Mouse (Mus musculus): Measurements from ENCODE around the gene Bcs1l.

Gene Bcs1l

DNA sequence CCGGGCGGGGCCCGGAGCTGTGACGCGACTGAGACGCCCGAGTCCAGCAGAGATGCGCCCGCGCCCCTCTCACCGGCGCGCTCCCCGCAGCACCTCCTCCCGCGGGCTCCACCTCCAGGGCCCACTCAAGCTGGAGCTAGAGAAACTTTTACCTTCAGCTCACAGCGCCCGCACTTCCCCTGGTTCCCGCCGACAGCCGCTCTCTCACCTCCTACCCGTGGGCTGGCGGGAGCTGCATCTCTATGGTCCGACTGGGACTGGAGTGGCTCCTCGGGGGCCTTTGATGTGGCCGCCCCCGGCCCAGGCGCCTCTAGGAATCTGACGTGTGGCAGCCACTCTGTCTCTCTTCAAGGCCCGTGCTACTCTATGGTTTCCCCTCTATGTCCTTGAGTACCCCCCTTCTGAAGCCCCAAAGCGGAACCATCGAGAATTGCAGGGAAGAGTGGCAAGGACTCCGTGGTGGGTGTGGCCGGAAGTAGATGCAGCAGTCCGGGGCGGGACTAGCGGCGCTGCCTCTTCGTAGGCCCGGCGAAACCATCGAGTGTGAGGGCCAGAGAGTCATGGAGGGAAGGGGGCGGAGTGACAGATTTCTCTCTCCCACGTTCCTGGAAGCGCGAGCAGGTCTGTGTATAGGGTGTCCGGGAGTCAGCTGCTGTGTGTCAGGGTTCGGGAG is at the start of gene Bcs1l, which contains the start of gene Zfp142:
Gene Bcs1l (plus strand): TSS at position 517 of the 673 bp plus-strand sequence.
Gene Zfp142 (minus strand): TSS at position 474 of the 673 bp plus-strand sequence.
- DNase-seq (ENCODE audit: low read depth, low spot score): peak; percentile 99

DNA sequence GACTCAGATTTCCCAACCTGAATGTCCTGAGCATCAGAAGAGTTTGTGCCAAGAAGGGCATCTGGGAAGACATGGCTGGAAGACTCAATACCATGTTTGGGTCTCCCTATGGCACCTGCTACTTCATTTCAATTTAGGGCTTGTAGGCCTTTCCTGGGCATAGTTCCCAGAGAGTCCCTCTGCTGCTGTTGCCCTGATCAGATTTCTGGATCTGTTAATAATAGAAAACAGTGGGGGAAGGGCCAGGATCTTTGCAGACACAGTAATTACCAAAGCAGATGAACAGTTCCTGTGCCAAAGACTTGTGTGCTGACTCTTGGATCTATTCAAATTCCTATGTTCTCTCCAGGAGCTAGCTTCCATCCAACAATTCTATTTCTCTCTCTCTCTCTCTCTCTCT is 49.4 kb upstream of the Bcs1l start:
- DNase-seq (ENCODE audit: low read depth, low spot score): no peak

DNA sequence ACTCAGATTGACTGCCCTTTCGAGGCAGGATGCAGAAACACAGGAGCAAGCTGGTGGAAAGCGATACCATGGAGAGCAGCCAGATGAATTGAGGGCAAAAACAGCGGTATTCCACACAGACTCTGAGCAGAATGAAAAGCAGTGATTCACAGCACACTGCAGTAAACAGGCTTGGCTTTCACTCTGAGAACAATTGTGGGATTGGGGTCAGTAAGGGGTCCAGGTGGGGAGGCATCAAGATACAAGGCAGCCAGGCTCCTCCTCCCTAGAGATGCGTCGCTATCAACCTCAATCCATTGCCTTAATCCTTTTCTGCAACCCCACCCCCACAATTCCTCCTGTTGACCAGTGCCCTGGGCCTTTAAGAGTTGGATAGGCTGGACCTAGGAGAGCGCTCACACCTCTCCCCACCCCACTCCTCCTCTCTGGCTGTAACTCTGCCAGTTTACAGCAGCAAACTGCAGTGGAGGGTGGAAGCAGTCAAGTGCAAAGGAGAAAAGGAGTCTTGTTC is 45.6 kb upstream of the Bcs1l start, which contains the start of gene Plcd4:
Gene Plcd4 (plus strand): TSS at position 438 of the 511 bp plus-strand sequence.
- peak; percentile 17 for DNase-seq (ENCODE audit: low read depth, low spot score)

DNA sequence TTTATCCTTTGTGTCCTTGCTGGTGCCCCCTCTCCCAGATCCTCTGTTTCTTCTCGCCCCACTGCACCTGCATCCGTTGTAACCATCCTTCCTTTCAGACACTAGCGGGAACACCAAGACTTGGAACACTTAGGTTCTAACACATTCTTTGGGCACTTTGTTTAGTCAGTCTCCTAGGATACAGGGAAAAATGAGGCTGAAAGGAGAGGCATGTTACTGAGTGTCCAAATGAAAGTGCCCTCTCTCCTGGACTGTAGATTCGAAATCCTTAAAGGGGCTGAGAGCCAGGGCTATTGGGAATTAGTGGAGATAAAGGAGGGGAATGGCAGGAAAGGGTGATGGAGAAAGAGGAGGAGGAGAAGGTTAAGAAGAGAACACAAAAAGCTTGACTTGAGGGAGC is 43.9 kb upstream of the Bcs1l start, which contains the start of gene Usp37:
Gene Usp37 (minus strand): TSS at position 101 of the 400 bp plus-strand sequence.
- DNase-seq (ENCODE audit: low read depth, low spot score): no peak

DNA sequence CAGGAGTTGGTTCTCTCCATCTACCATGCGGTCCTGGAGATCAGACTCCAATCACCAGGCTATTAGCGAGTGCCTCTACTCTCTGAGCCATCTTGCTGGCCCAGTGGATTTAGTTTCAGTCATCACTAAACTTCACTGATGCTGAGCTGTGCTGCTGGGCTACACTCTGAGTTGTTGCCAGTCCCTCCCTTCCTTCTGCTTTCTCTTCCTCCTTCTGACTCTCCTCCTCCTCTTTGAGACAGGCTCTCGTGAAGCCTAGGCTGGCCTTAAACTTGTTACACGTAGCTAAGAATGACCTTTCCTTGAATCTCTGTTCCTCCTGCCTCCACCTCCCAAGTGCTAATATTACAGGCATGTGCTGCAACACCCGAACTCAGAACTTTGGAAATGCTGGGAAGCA is 29.0 kb upstream of the Bcs1l start:
- DNase-seq (ENCODE audit: low read depth, low spot score): no peak

DNA sequence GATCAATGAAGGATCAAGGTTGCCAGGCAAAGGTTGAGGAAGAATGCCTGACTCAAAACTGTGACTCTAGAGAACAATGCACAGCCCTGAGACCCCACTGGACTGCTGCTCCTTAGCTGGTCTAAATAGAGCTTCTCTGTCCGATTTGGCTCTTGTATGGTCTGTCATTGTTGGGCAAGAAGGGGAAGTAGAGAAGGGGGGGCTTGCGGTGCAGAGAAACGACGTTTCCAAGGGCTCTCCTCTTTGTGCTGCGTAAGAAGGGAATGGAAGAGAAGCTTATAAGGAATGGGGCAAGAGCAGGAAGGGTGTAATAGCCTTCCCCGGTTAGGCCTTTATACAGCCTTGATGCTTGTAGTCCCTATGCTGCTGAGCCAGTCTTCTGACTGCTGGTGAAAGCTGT is 22.3 kb upstream of the Bcs1l start:
- no peak for DNase-seq (ENCODE audit: low read depth, low spot score)

DNA sequence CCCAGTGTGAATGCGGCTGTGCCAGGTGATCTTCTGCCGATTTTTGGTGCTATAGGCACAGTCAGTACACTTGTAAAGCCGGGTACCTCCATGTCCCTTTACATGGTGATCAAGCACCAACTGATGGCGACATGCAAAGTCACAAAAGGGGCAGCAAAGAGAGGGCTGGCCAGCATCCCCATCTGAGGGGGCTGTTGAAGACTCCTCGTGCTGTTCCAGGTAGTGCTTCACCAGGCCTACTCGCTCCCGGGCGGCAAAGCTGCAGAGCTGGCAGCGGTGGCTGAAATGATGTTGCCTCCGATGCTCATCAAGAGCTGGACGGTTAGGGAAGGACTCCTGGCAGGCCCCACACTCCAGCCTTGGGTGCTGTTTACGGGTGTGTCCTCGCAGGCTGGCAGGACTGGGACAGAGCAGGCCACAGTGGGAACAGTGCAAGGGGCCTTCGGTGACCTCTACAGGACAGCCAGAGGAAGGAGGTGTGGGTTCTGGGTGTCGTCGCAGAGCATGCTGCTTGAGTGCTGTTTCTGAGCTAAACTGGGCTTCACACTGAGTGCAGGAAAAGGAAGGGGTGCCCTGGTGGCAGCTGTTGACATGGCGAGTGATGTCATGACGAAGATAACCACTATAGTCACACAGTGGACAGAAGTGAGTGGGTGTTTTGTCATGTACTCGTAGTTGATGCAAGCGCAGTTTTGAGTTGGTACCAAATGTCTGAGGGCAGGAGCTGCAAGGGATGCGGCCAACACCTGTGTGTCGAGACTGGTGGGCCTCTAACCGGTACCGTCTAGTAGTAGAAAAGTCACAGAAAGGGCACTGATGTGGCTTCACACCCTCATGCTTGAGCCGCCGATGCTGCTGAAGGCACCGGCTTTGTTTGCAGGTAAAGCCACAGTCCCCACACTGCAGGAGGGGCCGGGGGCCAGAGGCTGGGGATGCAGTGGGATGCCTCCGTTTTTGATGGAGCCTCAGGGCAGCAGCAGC is 18.1 kb upstream of the Bcs1l start:
- no peak for DNase-seq (ENCODE audit: low read depth, low spot score)

DNA sequence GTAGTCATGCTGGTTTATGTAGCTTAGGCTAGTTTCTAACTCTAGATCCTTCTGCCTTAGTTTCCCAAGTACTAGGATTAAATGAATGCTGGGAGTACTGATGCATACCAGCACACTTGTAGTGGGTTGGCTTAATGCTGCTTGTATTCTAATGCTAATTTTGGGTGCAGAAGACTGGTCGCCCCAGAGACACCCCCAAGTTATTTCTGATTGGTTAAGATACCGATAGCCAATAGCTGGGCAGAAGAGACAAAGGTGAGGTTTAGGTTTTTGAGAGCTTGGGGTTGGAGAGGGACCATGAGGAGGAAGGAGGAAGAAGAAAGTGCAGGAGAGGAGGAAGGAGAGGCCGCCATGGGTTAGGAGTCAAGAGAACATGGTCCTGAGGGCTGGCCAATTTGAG is 5.5 kb upstream of the Bcs1l start:
- no peak for DNase-seq (ENCODE audit: low read depth, low spot score)

DNA sequence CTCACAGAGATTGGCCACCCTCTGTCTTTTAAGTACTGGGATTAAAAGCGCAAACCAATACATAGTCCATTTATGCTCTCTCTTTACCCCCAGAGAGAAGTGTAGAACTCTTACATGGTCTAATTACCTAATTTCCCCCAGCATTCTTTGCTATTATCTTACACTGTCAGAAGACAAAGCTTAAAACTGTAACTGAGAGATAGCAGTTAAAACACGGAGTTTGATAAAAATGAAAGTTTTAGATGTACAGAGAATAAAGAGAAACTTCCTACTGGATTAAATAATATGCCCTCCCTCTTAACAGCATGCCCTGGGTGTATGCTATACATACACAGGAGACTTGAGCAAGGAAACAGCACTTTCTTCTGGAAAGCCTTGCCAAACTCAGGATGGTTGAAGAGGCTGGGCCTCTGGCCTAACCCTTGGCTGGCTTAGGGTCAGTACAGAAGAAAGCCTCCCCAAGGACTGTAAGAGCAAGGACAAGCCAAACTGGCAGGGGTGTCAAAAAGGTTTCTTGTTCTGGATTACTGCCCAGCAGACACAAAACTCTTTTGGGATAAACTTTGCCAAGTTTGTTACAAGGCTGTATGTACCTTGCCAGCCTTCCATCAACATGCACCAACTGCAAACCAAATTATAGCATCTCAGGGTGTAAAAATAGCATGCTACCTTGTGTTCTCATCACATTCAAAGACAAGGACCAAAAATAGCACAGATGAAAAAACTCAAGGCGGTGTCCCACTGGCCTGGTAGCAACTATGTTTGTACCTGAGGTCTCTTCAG is 3.3 kb upstream of the Bcs1l start:
- no peak for DNase-seq (ENCODE audit: low read depth, low spot score)

DNA sequence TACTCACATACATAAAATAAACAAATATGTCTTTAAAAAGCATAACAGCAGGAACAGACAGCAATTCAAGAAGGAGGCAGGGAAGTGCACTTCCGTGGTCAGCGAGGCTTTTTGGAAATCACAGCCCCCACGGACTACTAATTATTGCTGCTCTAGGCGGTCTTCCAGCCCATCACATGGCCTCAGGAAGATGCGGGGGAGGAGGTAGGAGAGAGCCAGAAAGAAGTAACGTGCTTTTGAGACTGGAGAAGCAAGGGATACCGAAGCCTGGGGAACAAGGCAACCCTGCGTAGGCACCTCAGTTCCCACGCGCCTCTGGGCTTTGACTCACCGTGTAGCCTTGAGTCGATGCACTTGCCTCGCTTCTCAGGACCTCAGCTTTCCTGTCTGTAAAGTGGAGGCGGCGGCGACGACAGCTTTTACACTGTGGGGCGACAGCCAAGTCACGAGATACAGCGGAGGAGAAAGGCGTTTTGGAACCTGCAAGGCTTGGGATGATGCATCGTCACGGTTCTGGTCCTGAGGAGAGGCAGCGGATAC is 786 bp upstream of the Bcs1l start:
- peak; percentile 17 for DNase-seq (ENCODE audit: low read depth, low spot score)

DNA sequence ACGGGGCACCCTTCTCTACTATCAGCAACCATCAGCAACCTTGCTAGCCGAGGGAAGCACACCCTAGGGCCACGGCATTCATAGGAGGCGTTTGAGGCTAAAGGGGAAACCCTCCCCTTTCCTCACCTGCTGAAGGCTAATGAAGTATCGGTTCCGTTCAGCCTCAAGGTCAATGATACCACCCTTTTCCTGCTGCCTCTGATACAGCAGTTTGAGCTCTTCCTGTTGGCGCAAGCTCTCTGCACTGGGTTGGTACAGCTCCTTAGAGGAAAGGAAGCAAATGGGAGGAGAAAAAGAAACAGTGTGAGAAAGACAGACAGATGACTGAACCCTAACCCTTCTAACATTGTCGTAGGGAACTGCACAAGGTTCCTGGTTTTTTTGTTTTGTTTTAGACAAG is 6.3 kb downstream of the Bcs1l start:
- no peak for DNase-seq (ENCODE audit: low read depth, low spot score)

DNA sequence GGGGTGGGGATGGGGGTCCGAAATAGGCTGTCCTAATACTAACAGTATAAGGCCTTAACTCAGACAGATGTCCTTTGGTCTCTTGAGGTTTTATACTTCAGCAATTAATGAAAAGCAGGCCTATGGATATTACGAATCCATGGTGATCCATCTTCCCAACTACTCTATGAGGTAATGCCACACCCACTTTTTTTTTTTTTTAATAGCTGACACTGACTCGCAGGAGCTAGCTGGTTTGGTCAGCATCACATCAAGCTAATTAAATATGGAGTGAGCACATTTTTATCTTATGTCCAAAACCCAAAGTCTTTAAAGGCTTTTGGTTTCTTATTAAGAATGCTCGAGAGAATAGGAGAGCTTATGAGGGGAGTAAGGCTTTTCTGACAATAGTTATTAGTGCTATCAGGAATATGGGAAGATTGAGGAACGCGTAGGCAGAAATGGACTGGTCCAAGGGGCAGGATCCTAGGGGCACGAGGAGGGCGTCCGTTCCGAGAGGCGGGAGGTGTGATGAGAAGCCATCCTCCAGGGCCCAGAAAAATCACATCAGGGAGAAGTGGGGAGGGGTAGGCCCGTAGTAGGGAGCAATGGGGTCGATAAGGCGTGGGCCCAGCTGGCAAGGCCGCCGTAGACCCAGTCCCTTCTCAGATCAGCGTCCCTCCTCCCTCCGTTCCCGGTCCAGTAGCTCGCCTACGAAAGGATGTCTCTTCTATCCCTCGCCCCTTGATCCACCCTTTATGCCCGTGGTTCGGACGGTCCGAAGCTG is 12.6 kb downstream of the Bcs1l start:
- no peak for DNase-seq (ENCODE audit: low read depth, low spot score)

DNA sequence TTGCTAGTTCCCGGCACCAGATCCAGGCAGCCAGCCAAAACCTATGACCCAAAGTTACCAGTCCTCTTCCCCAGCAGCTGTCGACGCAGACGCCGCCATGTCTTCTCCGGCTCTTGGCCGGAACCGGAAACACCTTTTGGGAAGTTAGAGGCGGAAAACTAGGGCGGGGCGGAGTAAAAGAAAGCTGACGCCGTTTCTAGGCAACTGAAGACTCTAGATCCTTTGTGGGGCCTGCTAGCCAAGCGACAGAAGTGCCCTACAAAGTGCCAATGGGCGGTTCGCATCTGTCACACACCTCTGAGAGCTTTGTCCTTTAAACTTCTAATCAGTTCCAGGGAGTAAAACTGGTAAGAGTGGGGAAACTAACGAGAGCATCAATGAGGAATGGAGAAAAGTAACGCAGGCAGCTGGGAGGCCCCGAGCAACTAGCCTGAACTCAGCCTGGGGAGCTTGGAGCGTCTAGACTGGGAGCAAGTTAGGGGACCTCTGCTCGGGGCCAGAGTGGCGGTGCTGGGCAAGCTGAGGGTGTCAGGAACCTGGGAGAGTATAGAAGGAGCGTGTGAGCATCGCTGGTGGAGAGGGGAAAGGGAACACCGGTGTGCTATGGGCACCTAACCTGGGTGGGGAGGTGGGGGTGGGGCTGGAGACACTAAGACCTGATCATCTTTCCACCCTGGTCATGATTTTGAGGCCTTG is 13.3 kb downstream of the Bcs1l start, which contains the start of the genes Rnf25 and Stk36:
Gene Rnf25 (minus strand): TSS at position 131 of the 696 bp plus-strand sequence.
Gene Stk36 (plus strand): TSS at position 179 of the 696 bp plus-strand sequence.
- DNase-seq (ENCODE audit: low read depth, low spot score): peak; percentile 83

DNA sequence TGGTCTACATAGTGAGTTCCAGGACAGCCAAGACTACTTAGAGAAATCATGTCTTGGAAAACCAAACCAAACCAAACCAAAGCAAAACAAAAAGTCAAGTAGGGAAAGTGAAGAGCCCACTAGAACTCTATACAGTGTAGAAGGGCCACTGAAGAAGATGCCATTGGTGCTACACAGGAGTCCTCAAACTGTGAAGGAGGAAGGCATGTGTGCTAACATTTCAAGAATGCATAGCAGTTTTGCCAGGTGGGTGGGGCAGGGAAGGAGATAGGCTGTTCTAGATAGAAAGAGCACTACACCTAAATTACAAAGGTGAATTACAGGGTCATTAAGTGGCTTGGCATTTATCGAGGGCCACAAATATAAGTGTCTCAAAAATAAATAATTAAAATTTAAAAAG is 36.1 kb downstream of the Bcs1l start:
- DNase-seq (ENCODE audit: low read depth, low spot score): no peak

DNA sequence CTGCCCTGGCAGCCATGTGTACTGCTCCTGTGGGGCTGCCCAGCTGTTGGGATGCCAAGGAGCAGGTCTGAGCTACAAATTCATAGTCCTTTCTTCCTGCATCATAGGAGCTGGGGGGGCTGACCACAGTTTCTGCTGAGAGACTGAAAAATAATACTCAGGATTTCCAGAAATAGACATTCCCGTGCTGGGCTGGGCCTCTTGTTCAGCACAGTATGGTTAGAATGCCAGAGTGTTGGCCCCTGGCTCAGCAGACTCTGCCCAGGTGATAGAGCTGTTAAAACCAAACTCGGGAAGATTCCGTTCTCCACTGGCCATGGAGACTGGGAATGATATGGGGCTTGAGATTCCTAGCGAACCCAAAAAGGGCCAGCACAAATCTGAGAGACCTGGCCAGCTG is 38.0 kb downstream of the Bcs1l start:
- DNase-seq (ENCODE audit: low read depth, low spot score): no peak

DNA sequence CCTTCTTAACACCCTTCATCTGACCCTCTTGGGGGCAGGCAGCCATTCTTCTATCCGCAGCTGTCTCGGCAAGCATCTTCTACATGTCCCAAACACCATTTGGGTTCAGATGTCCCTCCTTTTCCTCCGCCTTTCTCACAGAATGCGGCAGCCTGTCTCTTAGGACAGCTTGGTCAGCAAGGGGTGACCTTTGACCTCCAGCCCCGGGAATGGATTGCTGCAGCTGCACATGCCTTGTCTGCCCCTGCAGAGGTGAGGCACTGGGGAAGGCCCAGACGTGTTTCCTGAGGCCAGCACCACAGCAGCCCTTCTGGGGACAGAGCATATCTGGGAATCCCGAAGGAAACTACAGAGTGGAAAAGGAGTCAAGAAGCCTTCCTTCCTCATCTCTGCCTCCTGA is 39.9 kb downstream of the Bcs1l start:
- DNase-seq (ENCODE audit: low read depth, low spot score): no peak

DNA sequence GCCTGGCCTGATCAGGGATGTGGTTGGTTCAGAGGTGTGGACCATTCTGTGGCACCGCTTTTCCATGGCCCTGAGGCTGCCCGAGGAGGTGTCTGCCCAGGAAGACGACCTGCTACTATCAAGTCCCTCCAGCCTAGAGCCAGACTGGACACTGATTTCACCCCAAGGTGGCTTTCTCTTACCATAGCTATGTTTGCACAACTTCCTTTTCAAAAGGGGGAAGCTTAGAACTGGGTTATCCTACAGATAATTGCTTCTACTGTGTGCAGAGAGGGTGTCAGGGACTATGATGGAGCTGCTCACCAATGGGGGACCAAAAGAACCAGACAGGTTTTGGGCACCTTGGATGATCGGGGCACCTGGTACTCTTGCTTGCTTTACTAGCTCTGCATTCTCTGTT is 44.6 kb downstream of the Bcs1l start:
- no peak for DNase-seq (ENCODE audit: low read depth, low spot score)
